Mouse (Mus musculus): ENCODE results near the gene Gp1bb.

Gene Gp1bb

GRCm38 (mm10) chr16:18577599-18578160 is 44.5 kb downstream of the Gp1bb start:
- DNase-seq, result no peak

GRCm38 (mm10) chr16:18577071-18577470 is 45.1 kb downstream of the Gp1bb start:
- DNase-seq, result no peak

GRCm38 (mm10) chr16:18574196-18574595 is 48.0 kb downstream of the Gp1bb start:
- no peak for DNase-seq

Data from cerebellum, adult 11-12 months (tissue).